Mouse (Mus musculus): ENCODE results near the gene 4930452B06Rik. TPM values are rescaled to one million over a fixed set of nuclear protein-coding genes. Genes with fewer than 3 reads are reported as not detected.

Gene 4930452B06Rik
- polyA plus RNA-seq, 1 experiment from 2014 or later: 11.9 TPM

DNA sequence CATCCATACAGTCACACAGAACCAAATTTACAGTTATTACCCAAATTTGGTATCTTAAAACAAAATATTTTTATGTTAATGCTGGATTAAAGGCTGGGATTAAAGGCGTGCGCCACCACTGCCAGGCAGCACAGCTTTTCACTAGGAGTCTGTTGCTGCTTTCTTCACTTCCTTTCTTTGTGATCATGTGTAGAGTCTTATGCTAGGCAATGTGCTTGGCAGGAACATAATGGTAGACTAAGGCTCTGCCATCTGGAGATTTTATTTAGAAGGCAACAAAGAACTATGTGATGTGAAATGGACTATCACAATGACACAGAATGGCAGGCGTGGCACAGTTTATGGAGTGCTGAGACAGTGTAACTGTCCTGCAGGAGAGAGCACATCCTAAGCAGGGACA is 162.7 kb downstream of the 4930452B06Rik start:
- no peak overlapping the region for H3K9ac ChIP-seq
- no peak overlapping the region for H3K27ac ChIP-seq (ENCODE audit: low read depth)
- no peaks in the 10 kb centered on the region for H3K4me1 ChIP-seq (ENCODE audit: insufficient read depth)
- H3K27me3 ChIP-seq (ENCODE audit: insufficient read depth, low read length): no peaks in the 10 kb centered on the region
- no peaks in the 10 kb centered on the region for H3K9me3 ChIP-seq (ENCODE audit: low read depth, low read length)
- DNase-seq (no peak), ATAC-seq (ENCODE audit: insufficient read depth) (no peak)
- no peak for TF ChIP-seq CTCF (IDR thresholded peaks at IDR 0.05; ENCODE audit: low read depth)
- no peaks in the 10 kb centered on the region for H3K36me3 ChIP-seq (ENCODE audit: insufficient read depth)
- WGBS: 91% methylated on average over 3 of the region's 3 CpGs
- H3K4me2 ChIP-seq: no peak overlapping the region
- no peak overlapping the region for H3K4me3 ChIP-seq (ENCODE audit: low read depth, low read length)

DNA sequence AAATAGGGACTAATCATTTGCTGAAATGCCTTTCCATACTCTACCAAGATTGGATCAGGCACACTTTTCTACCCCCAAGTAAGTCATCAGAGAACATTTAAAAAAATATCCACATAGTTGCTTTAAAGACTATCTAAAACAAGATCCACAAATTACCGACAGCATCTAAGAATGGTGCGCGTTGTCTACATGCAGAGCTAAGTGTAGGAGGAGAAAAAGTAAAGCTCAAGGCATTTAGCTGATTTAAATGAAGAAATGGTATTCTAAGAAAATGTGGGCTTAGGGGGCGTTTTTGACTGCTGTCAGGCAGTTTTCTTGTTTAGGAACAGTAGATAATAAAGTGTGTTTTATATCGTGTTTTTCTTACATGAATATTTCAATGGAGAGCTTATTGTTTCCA is 163.5 kb downstream of the 4930452B06Rik start:
- Histone ChIP-seq H3K27me3 (ENCODE audit: insufficient read depth, low read length) (no peaks in the 10 kb centered on the region), H3K4me1 (ENCODE audit: insufficient read depth) (no peaks in the 10 kb centered on the region), H3K9ac (no peak overlapping the region), H3K36me3 (ENCODE audit: insufficient read depth) (no peaks in the 10 kb centered on the region), H3K4me3 (ENCODE audit: low read depth, low read length) (no peak overlapping the region), H3K4me2 (no peak overlapping the region), H3K27ac (ENCODE audit: low read depth) (no peak overlapping the region), H3K9me3 (ENCODE audit: low read depth, low read length) (no peaks in the 10 kb centered on the region)
- WGBS: 88% methylated on average over 5 of the region's 5 CpGs
- no peak for ATAC-seq (ENCODE audit: insufficient read depth)
- TF ChIP-seq CTCF (IDR thresholded peaks at IDR 0.05; ENCODE audit: low read depth): no peak
- DNase-seq: no peak

DNA sequence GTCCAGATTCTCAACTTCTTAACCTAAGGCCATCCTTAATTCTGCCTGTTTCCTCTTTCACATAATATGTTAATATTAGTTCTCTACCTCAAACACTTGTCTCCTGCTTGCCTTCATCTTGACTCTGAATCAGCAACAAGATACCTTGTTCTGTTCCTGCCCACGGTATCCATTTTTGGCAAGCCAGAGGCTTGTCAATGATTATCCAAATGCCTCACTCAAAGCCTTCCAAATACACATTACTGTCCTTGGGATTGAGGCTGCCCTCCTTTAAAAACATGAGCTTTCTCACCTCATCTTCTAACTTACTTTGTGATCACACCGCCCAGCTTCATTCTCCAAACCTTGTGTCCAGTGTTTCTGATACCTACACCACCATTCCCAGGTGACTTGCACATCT is 170.3 kb downstream of the 4930452B06Rik start:
- TF ChIP-seq CTCF (IDR thresholded peaks at IDR 0.05; ENCODE audit: low read depth): no peak
- no peaks in the 10 kb centered on the region for H3K27me3 ChIP-seq (ENCODE audit: insufficient read depth, low read length)
- ATAC-seq (ENCODE audit: insufficient read depth): no peak
- no peak overlapping the region for H3K27ac ChIP-seq (ENCODE audit: low read depth)
- WGBS: 80% methylated on average over 2 of the region's 2 CpGs
- no peak overlapping the region for H3K9ac ChIP-seq
- H3K4me1 ChIP-seq (ENCODE audit: insufficient read depth): no peaks in the 10 kb centered on the region
- no peak overlapping the region for H3K4me2 ChIP-seq
- no peaks in the 10 kb centered on the region for H3K9me3 ChIP-seq (ENCODE audit: low read depth, low read length)
- DNase-seq: no peak
- H3K4me3 ChIP-seq (ENCODE audit: low read depth, low read length): no peak overlapping the region
- no peaks in the 10 kb centered on the region for H3K36me3 ChIP-seq (ENCODE audit: insufficient read depth)

DNA sequence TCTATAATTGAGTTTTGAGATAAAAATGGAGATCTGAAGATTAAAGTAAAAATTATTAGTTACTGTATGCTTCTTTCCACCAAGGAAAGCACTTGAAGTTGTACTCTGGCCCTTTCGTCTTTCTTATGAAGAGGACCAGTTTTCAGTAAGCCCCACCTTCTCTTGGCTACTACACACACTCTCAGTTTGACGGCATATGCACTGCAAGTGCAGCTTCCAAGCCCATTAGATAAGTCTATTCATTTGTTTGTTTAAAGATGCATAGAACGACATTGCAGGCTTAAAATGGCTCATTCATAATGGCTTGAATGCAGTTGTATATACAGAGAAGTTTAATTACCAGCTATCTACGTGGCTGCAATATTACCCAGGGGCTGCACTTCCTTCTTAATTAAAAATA is 171.1 kb downstream of the 4930452B06Rik start:
- no peak overlapping the region for H3K27ac ChIP-seq (ENCODE audit: low read depth)
- H3K4me3 ChIP-seq (ENCODE audit: low read depth, low read length): no peak overlapping the region
- H3K9me3 ChIP-seq (ENCODE audit: low read depth, low read length): no peaks in the 10 kb centered on the region
- H3K4me1 ChIP-seq (ENCODE audit: insufficient read depth): no peaks in the 10 kb centered on the region
- no peak overlapping the region for H3K4me2 ChIP-seq
- ATAC-seq (ENCODE audit: insufficient read depth) (no peak), DNase-seq (no peak)
- H3K36me3 ChIP-seq (ENCODE audit: insufficient read depth): no peaks in the 10 kb centered on the region
- no peak for TF ChIP-seq CTCF (IDR thresholded peaks at IDR 0.05; ENCODE audit: low read depth)
- H3K27me3 ChIP-seq (ENCODE audit: insufficient read depth, low read length): no peaks in the 10 kb centered on the region
- WGBS: 36% methylated on average over 4 of the region's 4 CpGs
- H3K9ac ChIP-seq: no peak overlapping the region

DNA sequence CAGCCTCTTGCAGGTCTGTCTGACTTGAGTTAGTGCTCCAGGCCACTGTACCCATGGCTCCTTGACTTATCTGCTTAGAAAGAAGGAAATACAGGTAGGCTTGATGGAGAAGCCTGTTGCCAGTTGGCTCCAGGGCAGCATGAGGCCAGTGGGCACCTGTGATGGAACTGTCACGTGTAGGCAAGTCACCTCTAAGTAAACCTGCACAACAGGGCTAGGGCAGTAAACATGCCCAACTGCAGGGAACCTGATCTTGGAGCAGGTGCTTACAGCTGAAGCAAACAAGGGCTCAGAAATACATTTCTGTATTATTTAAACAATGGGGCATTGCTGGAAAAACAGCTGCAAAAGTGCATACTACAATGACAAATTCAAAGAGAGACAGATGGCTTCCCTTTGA is 171.8 kb downstream of the 4930452B06Rik start:
- TF ChIP-seq CTCF (IDR thresholded peaks at IDR 0.05; ENCODE audit: low read depth): no peak
- no peaks in the 10 kb centered on the region for H3K36me3 ChIP-seq (ENCODE audit: insufficient read depth)
- no peak for DNase-seq
- H3K27ac ChIP-seq (ENCODE audit: low read depth): no peak overlapping the region
- no peaks in the 10 kb centered on the region for H3K27me3 ChIP-seq (ENCODE audit: insufficient read depth, low read length)
- no peaks in the 10 kb centered on the region for H3K4me1 ChIP-seq (ENCODE audit: insufficient read depth)
- ATAC-seq (ENCODE audit: insufficient read depth): no peak
- no peak overlapping the region for H3K4me2 ChIP-seq
- no peak overlapping the region for H3K9ac ChIP-seq
- 61% methylated on average over 1 of the region's 1 CpGs for WGBS
- H3K4me3 ChIP-seq (ENCODE audit: low read depth, low read length): no peak overlapping the region
- no peaks in the 10 kb centered on the region for H3K9me3 ChIP-seq (ENCODE audit: low read depth, low read length)

DNA sequence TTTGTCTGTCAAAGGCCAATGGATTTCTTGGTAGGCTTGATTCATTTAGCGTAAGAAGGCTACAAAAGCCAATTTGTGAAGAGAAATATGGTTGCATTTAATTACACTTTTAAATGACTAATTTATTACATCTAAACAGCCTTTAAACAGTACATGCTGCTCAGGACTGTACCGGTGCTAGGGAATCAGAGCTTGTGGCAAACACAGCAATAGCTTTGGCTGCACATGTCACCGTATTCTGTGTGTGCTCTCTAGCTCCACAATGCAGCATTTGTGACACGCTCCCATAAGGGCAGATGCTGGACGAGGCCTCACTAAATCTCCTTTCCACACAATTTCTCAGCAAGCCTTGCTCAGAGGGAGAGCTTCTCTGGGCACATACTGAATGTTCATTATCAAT is 187.9 kb downstream of the 4930452B06Rik start:
- Histone ChIP-seq H3K9ac (no peak overlapping the region), H3K4me1 (ENCODE audit: insufficient read depth) (no peaks in the 10 kb centered on the region), H3K27ac (ENCODE audit: low read depth) (no peak overlapping the region), H3K4me2 (no peak overlapping the region), H3K36me3 (ENCODE audit: insufficient read depth) (no peaks in the 10 kb centered on the region), H3K27me3 (ENCODE audit: insufficient read depth, low read length) (no peaks in the 10 kb centered on the region), H3K4me3 (ENCODE audit: low read depth, low read length) (no peak overlapping the region), H3K9me3 (ENCODE audit: low read depth, low read length) (no peaks in the 10 kb centered on the region)
- TF ChIP-seq CTCF (IDR thresholded peaks at IDR 0.05; ENCODE audit: low read depth): no peak
- no peak for ATAC-seq (ENCODE audit: insufficient read depth)
- WGBS: 81% methylated on average over 5 of the region's 5 CpGs
- no peak for DNase-seq

DNA sequence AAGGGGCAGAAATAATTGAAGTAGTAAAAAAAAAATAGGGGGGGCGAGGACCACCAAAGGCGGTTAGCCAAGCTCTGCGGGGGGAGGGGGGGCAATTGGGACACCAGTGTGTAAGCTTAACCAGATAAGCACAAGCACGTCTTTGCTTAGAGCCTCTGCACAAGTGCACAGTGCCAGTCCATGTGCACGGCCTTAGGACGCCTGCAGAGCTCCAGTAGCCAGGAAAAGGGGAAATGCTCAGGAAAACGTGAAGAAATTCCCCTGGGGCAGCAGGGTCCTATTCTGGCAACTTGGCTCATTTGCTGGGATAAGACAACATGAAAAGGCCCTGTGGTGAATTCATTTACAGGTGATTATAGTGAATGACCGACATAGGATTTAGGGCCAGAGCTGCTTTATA is 188.7 kb downstream of the 4930452B06Rik start:
- no peak overlapping the region for H3K4me3 ChIP-seq (ENCODE audit: low read depth, low read length)
- ATAC-seq (ENCODE audit: insufficient read depth): no peak
- no peak for DNase-seq
- H3K4me2 ChIP-seq: no peak overlapping the region
- H3K9me3 ChIP-seq (ENCODE audit: low read depth, low read length): no peaks in the 10 kb centered on the region
- 78% methylated on average over 8 of the region's 8 CpGs for WGBS
- H3K27me3 ChIP-seq (ENCODE audit: insufficient read depth, low read length): no peaks in the 10 kb centered on the region
- TF ChIP-seq CTCF (IDR thresholded peaks at IDR 0.05; ENCODE audit: low read depth): no peak
- no peaks in the 10 kb centered on the region for H3K36me3 ChIP-seq (ENCODE audit: insufficient read depth)
- no peak overlapping the region for H3K27ac ChIP-seq (ENCODE audit: low read depth)
- H3K4me1 ChIP-seq (ENCODE audit: insufficient read depth): no peaks in the 10 kb centered on the region
- no peak overlapping the region for H3K9ac ChIP-seq

DNA sequence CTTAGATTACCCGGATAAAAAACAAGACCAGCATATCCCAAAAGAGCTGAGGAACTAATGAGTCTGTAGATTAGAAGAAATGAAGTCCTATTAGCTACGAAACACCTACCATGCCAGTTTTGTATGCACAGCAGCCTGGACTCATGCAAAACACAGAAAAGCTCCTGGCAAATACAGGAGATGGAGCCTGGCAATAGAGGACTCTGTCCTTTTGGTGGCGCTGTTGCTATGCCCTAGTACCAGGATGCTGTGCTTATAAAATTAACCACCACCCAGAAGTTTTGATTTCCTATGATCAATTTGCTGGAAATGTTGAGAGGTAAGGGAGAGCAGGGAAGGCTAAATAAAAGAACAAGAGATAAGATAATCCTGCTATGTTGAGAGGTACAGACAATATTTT is 189.4 kb downstream of the 4930452B06Rik start:
- H3K4me1 ChIP-seq (ENCODE audit: insufficient read depth): no peaks in the 10 kb centered on the region
- no peaks in the 10 kb centered on the region for H3K27me3 ChIP-seq (ENCODE audit: insufficient read depth, low read length)
- no peak overlapping the region for H3K4me2 ChIP-seq
- TF ChIP-seq CTCF (IDR thresholded peaks at IDR 0.05; ENCODE audit: low read depth): peak; percentile 48
- H3K27ac ChIP-seq (ENCODE audit: low read depth): no peak overlapping the region
- ATAC-seq (ENCODE audit: insufficient read depth) (no peak), DNase-seq (peak; percentile 40)
- H3K4me3 ChIP-seq (ENCODE audit: low read depth, low read length): no peak overlapping the region
- WGBS: 57% methylated on average over 3 of the region's 3 CpGs
- H3K9me3 ChIP-seq (ENCODE audit: low read depth, low read length): no peaks in the 10 kb centered on the region
- no peak overlapping the region for H3K9ac ChIP-seq
- no peaks in the 10 kb centered on the region for H3K36me3 ChIP-seq (ENCODE audit: insufficient read depth)

Measured in lung, embryonic 14.5 days (tissue).